Mouse (Mus musculus) adipocyte (in vitro differentiated cells): Measurements from ENCODE around the gene Hras.

ENCODE experiments used
- DNase-seq: peaks from one replicate; pipeline ENCODE4 v3.0.0-alpha.2; 2016; ENCODE audit warnings: low spot score

The Hras gene

GRCm38 (mm10) chr7:141175068-141175467, 18.7 kb downstream of the Hras start:
- DNase-seq, result no peak

- no peak for DNase-seq
Observed at GRCm38 (mm10) chr7:141173323-141173850, 20.4 kb downstream of the Hras start.

- DNase-seq, result peak; percentile 91
Observed at GRCm38 (mm10) chr7:141172116-141173006, 21.4 kb downstream of the Hras start, which contains the start of gene Rnh1. Rnh1 (minus strand) TSS chr7:141172857.

- DNase-seq, result peak; percentile 38
Observed at GRCm38 (mm10) chr7:141169866-141170265, 23.9 kb downstream of the Hras start.

GRCm38 (mm10) chr7:141169300-141169699, 24.5 kb downstream of the Hras start:
- peak; percentile 92 for DNase-seq

- DNase-seq, result peak; percentile 88
Observed at GRCm38 (mm10) chr7:141168518-141168953, 25.3 kb downstream of the Hras start.

- peak; percentile 75 for DNase-seq
Observed at GRCm38 (mm10) chr7:141167901-141168517, 25.8 kb downstream of the Hras start.

- DNase-seq, result peak; percentile 28
Observed at GRCm38 (mm10) chr7:141164850-141165249, 29.0 kb downstream of the Hras start.

GRCm38 (mm10) chr7:141164397-141164796, 29.4 kb downstream of the Hras start:
- DNase-seq, result no peak

- no peak for DNase-seq
Observed at GRCm38 (mm10) chr7:141155362-141155761, 38.4 kb downstream of the Hras start.

- DNase-seq, result no peak
Observed at GRCm38 (mm10) chr7:141148639-141149038, 45.2 kb downstream of the Hras start.

GRCm38 (mm10) chr7:141147044-141147443, 46.8 kb downstream of the Hras start:
- no peak for DNase-seq

- DNase-seq, result no peak
Observed at GRCm38 (mm10) chr7:141146043-141146595, 47.7 kb downstream of the Hras start.

- no peak for DNase-seq
Observed at GRCm38 (mm10) chr7:141145403-141145802, 48.4 kb downstream of the Hras start.

GRCm38 (mm10) chr7:141144650-141145049, 49.2 kb downstream of the Hras start:
- DNase-seq, result no peak

- DNase-seq, result peak; percentile 64
Observed at GRCm38 (mm10) chr7:141143861-141144260, 49.9 kb downstream of the Hras start.

- peak; percentile 32 for DNase-seq
Observed at GRCm38 (mm10) chr7:141143112-141143511, 50.7 kb downstream of the Hras start.

GRCm38 (mm10) chr7:141141326-141141725, 52.5 kb downstream of the Hras start:
- no peak for DNase-seq
